22 mouse cellular contexts compared by ENCODE assay signal in genomic region chr3:138837651-138838050, GRCm38 (mm10).
A peak's percentile ranks its signal among the peaks of the same experiment; 100 is the strongest.
DNase-seq lines count a peak whose midpoint lies in the region; ATAC-seq and TF ChIP-seq lines count a peak whose summit lies in the region.
"Had no signal": no experiment of that assay in that cellular context is flagged by ENCODE, and none has a peak within 500 bp of the region (broad histone marks: within the 10 kb centered on the region; RNA-seq: fewer than 3 reads in every experiment).

No protein-coding gene starts in this region.

- 85% methylated on average over 6 of the region's 6 CpGs for WGBS in forebrain, embryonic 15.5 days
- 81% methylated on average over 6 of the region's 6 CpGs for WGBS in forebrain, embryonic 13.5 days
- 88% methylated on average over 6 of the region's 6 CpGs for WGBS in neural tube, embryonic 14.5 days

- no peak overlapping the region for H3K4me2 ChIP-seq in forebrain, embryonic 15.5 days (replicated peaks)
- H3K4me2 ChIP-seq in forebrain, embryonic 13.5 days, result no peak overlapping the region
- H3K4me2 ChIP-seq in neural tube, embryonic 14.5 days (ENCODE audit: low read depth, low read length), result no peak overlapping the region
- H3K4me2 ChIP-seq: embryonic facial prominence, embryonic 12.5 days had no signal

- H3K27me3 ChIP-seq in forebrain, embryonic 15.5 days, result no peaks in the 10 kb centered on the region
- no peaks in the 10 kb centered on the region for H3K27me3 ChIP-seq in forebrain, embryonic 13.5 days
- no peaks in the 10 kb centered on the region for H3K27me3 ChIP-seq in neural tube, embryonic 14.5 days (ENCODE audit: control insufficient read depth, insufficient read depth, low read length)
- H3K27me3 ChIP-seq: CH12.LX; embryonic facial prominence, embryonic 12.5 days had no signal

- in situ Hi-C loops in ES-E14 (cut with MboI; ENCODE audit: low sequenced_read_pairs in 2 of 2, unreplicated experiment in 2 of 2), result no loop called here

- H3K4me1 ChIP-seq in forebrain, embryonic 15.5 days, result peaks cover 12% of the 10 kb centered on the region
- peaks cover 16% of the 10 kb centered on the region for H3K4me1 ChIP-seq in forebrain, embryonic 13.5 days
- H3K4me1 ChIP-seq in neural tube, embryonic 14.5 days (ENCODE audit: control insufficient read depth, insufficient read depth, low read length), result peaks cover 23% of the 10 kb centered on the region
- peaks cover 0 to 5% of the 10 kb centered on the region in 2 experiments; a peak in 1 of 4 replicates for H3K4me1 ChIP-seq in ES-E14 (ENCODE audit: control insufficient read depth in 2 of 2, insufficient read depth in 2 of 2, low read length in 2 of 2, poor library complexity in 1 of 2)

- H3K27ac ChIP-seq in forebrain, embryonic 15.5 days (replicated peaks), result no peak overlapping the region
- H3K27ac ChIP-seq in forebrain, embryonic 13.5 days, result no peak overlapping the region
- no peak overlapping the region for H3K27ac ChIP-seq in neural tube, embryonic 14.5 days (ENCODE audit: low read depth, low read length)
- no peak overlapping the region for H3K27ac ChIP-seq in ES-E14 (ENCODE audit: insufficient read depth, low read depth, low read length, poor library complexity, severe bottlenecking)
- H3K27ac ChIP-seq: embryonic facial prominence, embryonic 10.5 days; embryonic facial prominence, embryonic 12.5 days had no signal

- H3K36me3 ChIP-seq in forebrain, embryonic 15.5 days, result no peaks in the 10 kb centered on the region
- H3K36me3 ChIP-seq in forebrain, embryonic 13.5 days (ENCODE audit: poor library complexity, severe bottlenecking), result no peaks in the 10 kb centered on the region
- no peaks in the 10 kb centered on the region for H3K36me3 ChIP-seq in neural tube, embryonic 14.5 days (ENCODE audit: control insufficient read depth, insufficient read depth, low read length)
- no peaks in the 10 kb centered on the region for H3K36me3 ChIP-seq in ES-E14 (ENCODE audit: control insufficient read depth, insufficient read depth, low read length, poor library complexity, severe bottlenecking)
- H3K36me3 ChIP-seq: embryonic facial prominence, embryonic 10.5 days; embryonic facial prominence, embryonic 12.5 days had no signal

- no peak overlapping the region for H3K9ac ChIP-seq in forebrain, embryonic 15.5 days (replicated peaks)
- H3K9ac ChIP-seq in forebrain, embryonic 13.5 days, result no peak overlapping the region
- no peak overlapping the region for H3K9ac ChIP-seq in neural tube, embryonic 14.5 days (replicated peaks; ENCODE audit: low read depth, low read length)
- H3K9ac ChIP-seq in ES-E14 (ENCODE audit: insufficient read depth, low read depth, low read length, poor library complexity, severe bottlenecking), result peak overlapping the region; percentile 37; the same call in 1 of the 2 replicates
- H3K9ac ChIP-seq: embryonic facial prominence, embryonic 12.5 days; forebrain, postnatal 0 days had no signal

- H3K9me3 ChIP-seq in forebrain, embryonic 15.5 days, result no peaks in the 10 kb centered on the region
- no peaks in the 10 kb centered on the region for H3K9me3 ChIP-seq in forebrain, embryonic 13.5 days (replicated peaks)
- no peaks in the 10 kb centered on the region for H3K9me3 ChIP-seq in neural tube, embryonic 14.5 days (ENCODE audit: control insufficient read depth, low read length)
- no peaks in the 10 kb centered on the region for H3K9me3 ChIP-seq in ES-E14 (ENCODE audit: control insufficient read depth, insufficient read depth, low read depth, low read length)
- H3K9me3 ChIP-seq: embryonic facial prominence, embryonic 10.5 days; embryonic facial prominence, embryonic 12.5 days had no signal

- H3K4me3 ChIP-seq in forebrain, embryonic 15.5 days, result no peak overlapping the region
- H3K4me3 ChIP-seq in forebrain, embryonic 13.5 days, result no peak overlapping the region
- no peak overlapping the region for H3K4me3 ChIP-seq in neural tube, embryonic 14.5 days (ENCODE audit: low read depth, low read length)
- H3K4me3 ChIP-seq in ES-E14 (ENCODE audit: insufficient read depth in 1 of 2, low read depth in 1 of 2, low read length in 2 of 2, poor library complexity in 1 of 2, severe bottlenecking in 1 of 2), result peak overlapping the region in 1 of 2 experiments; percentile 29; a peak in 1 of 4 replicates
- H3K4me3 ChIP-seq: embryonic facial prominence, embryonic 10.5 days; embryonic facial prominence, embryonic 12.5 days had no signal

- DNase-seq in neural tube, embryonic 10.5 days (ENCODE audit: extremely low spot score, low spot score), result no peak
- DNase-seq in ES-E14 (ENCODE audit: low read depth, low spot score) (no peak), ZHBTc4 (ENCODE audit: low read depth, low spot score) (peak; percentile 60)
- DNase-seq in c-Kit-positive CD71-positive TER-119-positive erythroid progenitor cells, embryonic 14.5 days (ENCODE audit: low spot score), result no peak
- no peak for DNase-seq in left cerebral cortex, postnatal 36 days (ENCODE audit: low spot score in 2 of 2)
- DNase-seq: adrenal gland, adult 2 months; adrenal gland, postnatal 10 days; adrenal gland, postnatal 25 days; B cell, adult 2 months; cerebellum, adult 11-12 months; cerebellum, adult 2 months; cerebellum, adult 9-10 months; cerebellum, postnatal 10 days; forebrain, postnatal 0 days had no signal

- peak; percentile 21; the same call in 1 of the 2 replicates for ATAC-seq in forebrain, embryonic 15.5 days (replicated peaks)
- ATAC-seq in forebrain, embryonic 13.5 days, result no peak
- ATAC-seq in neural tube, embryonic 14.5 days (ENCODE audit: low read depth), result peak; percentile 13; the same call in 1 of the 2 replicates
- ATAC-seq: CD4-positive, CD25-positive, alpha-beta regulatory T cell, adult 4 months; forebrain, embryonic 14.5 days; forebrain, postnatal 0 days had no signal

- intact Hi-C loops in left cerebral cortex, postnatal 36 days (cut with DNase I), result no loop called here

TF ChIP-seq in ES-E14, 5 proteins besides CTCF, POLR2A, EP300 and RAD21:
- no peak for TF ChIP-seq HCFC1 (IDR thresholded peaks at IDR 0.05; ENCODE audit: borderline replicate concordance, insufficient read depth, low read length)
